Mouse (Mus musculus) B cell, adult 2 months (primary cell): ENCODE data around the gene Itgb3bp.

Experiments used
- DNase-seq, 2 experiments: peaks; one replicate each; pipeline ENCODE4 v3.0.0; 2022

Gene Itgb3bp

GRCm38 (mm10) chr4:99929613-99930517 lies at the start of gene Itgb3bp:
Gene Itgb3bp (minus strand): TSS chr4:99929813.
- DNase-seq, result peak in 1 of 2 experiments; percentile 17

GRCm38 (mm10) chr4:99979326-99979725 lies 49.7 kb upstream of the Itgb3bp start:
- DNase-seq, result no peak

- DNase-seq, result no peak
Observed at GRCm38 (mm10) chr4:99974375-99974774, 44.8 kb upstream of the Itgb3bp start.

- no peak for DNase-seq
Observed at GRCm38 (mm10) chr4:99973931-99974330, 44.3 kb upstream of the Itgb3bp start.

- no peak for DNase-seq
Observed at GRCm38 (mm10) chr4:99972886-99973285, 43.3 kb upstream of the Itgb3bp start.

- DNase-seq, result no peak
Observed at GRCm38 (mm10) chr4:99970097-99970496, 40.5 kb upstream of the Itgb3bp start.

GRCm38 (mm10) chr4:99969328-99969727 lies 39.7 kb upstream of the Itgb3bp start:
- DNase-seq, result no peak

GRCm38 (mm10) chr4:99966555-99966954 lies 36.9 kb upstream of the Itgb3bp start:
- DNase-seq, result no peak

GRCm38 (mm10) chr4:99959308-99959707 lies 29.7 kb upstream of the Itgb3bp start:
- no peak for DNase-seq

- DNase-seq, result no peak
Observed at GRCm38 (mm10) chr4:99958084-99958815, 28.6 kb upstream of the Itgb3bp start.

GRCm38 (mm10) chr4:99957186-99957585 lies 27.6 kb upstream of the Itgb3bp start:
- no peak for DNase-seq

GRCm38 (mm10) chr4:99955396-99955795 lies 25.8 kb upstream of the Itgb3bp start:
- no peak for DNase-seq

GRCm38 (mm10) chr4:99953904-99954303 lies 24.3 kb upstream of the Itgb3bp start:
- DNase-seq, result no peak

GRCm38 (mm10) chr4:99947896-99948295 lies 18.3 kb upstream of the Itgb3bp start:
- DNase-seq, result no peak

GRCm38 (mm10) chr4:99947192-99947591 lies 17.6 kb upstream of the Itgb3bp start:
- no peak for DNase-seq

- DNase-seq, result no peak
Observed at GRCm38 (mm10) chr4:99946516-99946915, 16.9 kb upstream of the Itgb3bp start.

- DNase-seq, result no peak
Observed at GRCm38 (mm10) chr4:99945011-99945410, 15.4 kb upstream of the Itgb3bp start.

- DNase-seq, result no peak
Observed at GRCm38 (mm10) chr4:99944606-99945005, 15.0 kb upstream of the Itgb3bp start.

- peak in 1 of 2 experiments; percentile 19 for DNase-seq
Observed at GRCm38 (mm10) chr4:99941655-99942414, 12.2 kb upstream of the Itgb3bp start.

- DNase-seq, result no peak
Observed at GRCm38 (mm10) chr4:99939711-99940505, 10.3 kb upstream of the Itgb3bp start.

GRCm38 (mm10) chr4:99936278-99936677 lies 6.7 kb upstream of the Itgb3bp start:
- no peak for DNase-seq

GRCm38 (mm10) chr4:99934859-99935258 lies 5.2 kb upstream of the Itgb3bp start:
- no peak for DNase-seq
